14 mouse cellular contexts compared by ENCODE assay signal in genomic region chr5:129844848-129845247, GRCm38 (mm10). TPM values are rescaled to one million over a fixed set of nuclear protein-coding genes. Genes with fewer than 3 reads are reported as not detected.
"Had no signal": no experiment of that assay in that cellular context is flagged by ENCODE, and none has a peak within 500 bp of the region (broad histone marks: within the 10 kb centered on the region; RNA-seq: fewer than 3 reads in every experiment).

No protein-coding gene starts in this region.

- H3K27me3 ChIP-seq: midbrain, embryonic 13.5 days had no signal

- DNase-seq: kidney, adult 18-20 months; layer of hippocampus, postnatal 36 days; liver, postnatal 0 days; lung, embryonic 14.5 days; thymus, adult 2 months; thymus, postnatal 4 days had no signal

- H3K9me3 ChIP-seq: midbrain, embryonic 13.5 days had no signal

- H3K9ac ChIP-seq: liver, embryonic 14.5 days; liver, postnatal 0 days; lung, embryonic 14.5 days; midbrain, embryonic 13.5 days had no signal

- H3K4me3 ChIP-seq: left cerebral cortex, adult 2 months; midbrain, embryonic 13.5 days had no signal

- ATAC-seq: intestine, embryonic 16.5 days; liver, postnatal 0 days; lung, postnatal 0 days; midbrain, embryonic 13.5 days had no signal

- H3K27ac ChIP-seq: kidney, postnatal 0 days; left cerebral cortex, adult 2 months; liver, embryonic 14.5 days; macrophage; midbrain, embryonic 13.5 days had no signal

- H3K4me2 ChIP-seq: lung, embryonic 14.5 days; midbrain, embryonic 13.5 days had no signal

RNA-seq across cellular contexts. Expression of gene Phkg1, which starts 53.5 kb away (rescaled TPM):
- polyA plus RNA-seq: macrophage; neural tube, embryonic 11.5 days had no signal
